Mouse (Mus musculus): ENCODE data around the gene Gm20388.

DNA sequence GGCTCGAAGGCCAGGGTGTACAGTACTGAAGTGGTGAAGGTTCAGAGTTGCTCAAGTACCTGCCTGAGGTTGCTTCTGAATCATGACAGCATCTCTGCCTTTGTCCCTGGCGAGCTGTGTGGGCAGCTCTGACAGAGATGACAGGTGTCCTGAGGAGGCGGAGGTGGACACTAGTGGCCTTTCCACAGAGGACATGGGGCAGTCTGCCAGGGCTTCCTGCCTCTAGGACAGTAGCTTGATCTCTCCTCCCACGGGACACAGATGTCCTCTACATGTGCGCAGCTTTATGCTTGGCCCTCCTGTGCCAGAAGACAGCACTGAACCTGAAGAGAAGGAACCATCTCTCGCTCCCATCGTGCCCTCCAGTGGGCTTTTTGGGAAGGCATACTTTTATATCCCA is 222.5 kb downstream of the Gm20388 start:
- TF ChIP-seq CTCF (IDR thresholded peaks at IDR 0.05; ENCODE audit: low read depth) (no peak), EP300 (optimal IDR thresholded peaks at IDR 0.05) (no peak)
